Mouse (Mus musculus): ENCODE data around the gene Epha10.

Gene Epha10

DNA sequence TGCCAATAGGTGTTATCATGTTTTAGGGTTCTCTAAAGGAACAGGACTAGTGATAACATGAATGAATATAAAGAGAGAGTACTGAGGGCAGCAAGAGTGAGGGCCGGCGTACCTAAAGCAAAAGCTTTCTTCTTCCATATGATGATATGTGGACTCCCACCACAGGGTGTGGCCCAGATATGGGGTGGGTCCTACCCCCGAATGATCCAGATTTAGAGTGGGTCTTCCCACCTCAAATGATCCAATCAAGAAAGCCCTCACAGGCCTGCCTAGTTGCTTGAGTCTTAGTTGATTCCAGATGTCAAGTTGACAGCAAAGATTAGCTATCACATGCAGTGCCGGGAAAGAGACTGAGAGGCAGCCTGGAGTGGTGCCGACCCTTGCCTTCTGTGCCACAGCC, 63.1 kb downstream of the Epha10 start:
- ChIA-PET POLR2A (interaction anchor here in 2 of 4 experiments (1.1 to 1.9 kb wide), 7 partner anchors 10 to 155 kb away, joined by 3 to 8 read pairs (median 4); partner anchors contain the start of gene Meaf6 (in 1 of the 2)), CTCF (interaction anchor here (0.8 to 3.0 kb wide), 18 partner anchors 9 to 171 kb away, joined by 3 to 34 read pairs (median 8); partner anchors contain the start of gene Meaf6 (in 2 of the 4))

DNA sequence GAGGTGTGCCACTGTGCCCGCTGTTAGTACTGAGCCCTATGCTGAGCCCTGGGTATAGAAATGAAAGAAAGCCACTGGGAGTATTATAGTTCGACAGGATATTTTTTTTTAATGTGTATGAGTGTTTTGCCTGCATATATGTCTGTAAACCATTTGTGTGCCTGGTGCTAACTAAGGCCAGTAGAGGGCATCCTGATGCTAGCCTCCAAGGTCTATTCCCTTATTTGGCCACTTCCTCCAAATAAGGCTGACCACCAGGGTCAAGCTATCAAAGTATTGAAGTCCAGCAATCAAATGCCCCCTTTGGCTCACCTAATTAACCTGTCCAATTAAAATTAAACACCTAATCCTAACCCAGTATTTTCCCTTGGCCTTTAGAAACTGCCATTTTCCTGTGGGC, 64.3 kb downstream of the Epha10 start:
- POLR2A ChIA-PET: interaction anchor here in 1 of 4 experiments (0.6 kb wide), 1 partner anchor 10 kb away, joined by 7 read pairs; no protein-coding TSS in a partner anchor
- CTCF ChIA-PET: interaction anchor here in 2 of 4 experiments (0.6 to 3.0 kb wide), 2 partner anchors 8 to 154 kb away, joined by 20 to 28 read pairs; no protein-coding TSS in a partner anchor

DNA sequence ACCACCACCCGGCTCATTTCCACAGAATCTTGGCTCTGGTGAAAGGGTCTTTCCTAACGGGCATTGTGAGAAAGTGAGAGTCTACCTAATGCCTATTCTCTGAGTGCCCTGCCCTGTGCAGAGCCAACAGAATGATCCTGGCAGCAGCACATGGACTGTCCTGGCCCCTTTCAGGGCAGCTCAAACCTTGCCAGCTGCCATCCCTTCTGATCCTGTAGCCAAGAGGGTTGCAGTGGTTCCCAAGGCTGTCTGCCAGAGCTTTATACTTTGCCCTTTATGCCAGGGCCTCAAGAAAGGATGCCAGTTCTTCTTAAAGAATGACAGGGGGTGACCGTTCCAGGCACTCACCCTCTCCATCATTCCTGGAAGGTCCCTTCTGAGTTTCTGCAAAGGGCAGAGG, 68.8 kb downstream of the Epha10 start:
- ChIA-PET CTCF (interaction anchor here in 1 of 4 experiments (0.7 kb wide), 1 partner anchor 26 kb away, joined by 14 read pairs; no protein-coding TSS in a partner anchor), POLR2A (interaction anchor here in 2 of 4 experiments (0.6 to 3.5 kb wide), 4 partner anchors 11 to 1114 kb away, joined by 3 to 18 read pairs (median 4); partner anchors contain the start of gene 9930104L06Rik (in 1 of the 2))

DNA sequence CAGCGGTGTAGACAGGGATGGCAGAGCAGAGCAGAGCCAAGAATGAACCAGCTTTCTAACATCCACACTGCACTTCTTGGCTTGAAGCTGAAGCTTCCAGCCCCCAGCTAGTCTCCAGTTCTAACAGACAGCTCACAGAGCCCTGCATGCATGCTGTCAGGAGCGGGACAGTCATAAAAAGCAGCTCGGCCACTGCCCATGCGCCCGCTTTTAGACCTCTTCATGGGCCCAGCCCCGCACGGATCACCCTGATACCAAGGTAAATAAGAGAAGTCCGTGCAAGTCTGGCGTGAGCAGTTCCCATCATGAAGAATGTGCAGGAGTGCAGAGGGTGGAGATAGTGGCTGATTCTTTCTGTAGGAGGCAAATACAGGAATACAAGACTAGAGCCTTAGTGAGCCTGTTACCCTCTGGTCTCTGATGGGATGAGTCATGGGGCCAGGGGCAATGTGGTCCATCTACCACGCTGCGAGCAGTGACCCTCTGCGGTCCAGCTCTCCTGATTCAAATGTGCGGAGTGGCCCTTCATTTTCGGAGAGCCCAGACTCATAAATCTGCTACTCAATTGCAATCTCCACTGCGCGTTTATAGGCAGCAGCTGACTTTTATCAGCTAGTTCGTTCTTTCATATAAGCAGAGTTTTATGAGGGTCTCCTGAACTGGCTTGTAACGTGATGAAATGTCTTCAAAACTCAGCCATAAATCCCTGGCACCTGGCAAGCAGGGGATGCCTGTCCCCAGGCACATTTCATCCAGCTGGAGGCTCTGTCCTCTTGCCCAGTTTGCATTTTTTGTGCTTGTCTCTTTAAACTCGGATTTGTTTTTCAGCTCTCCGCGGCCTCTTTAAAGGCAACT, 69.7 kb downstream of the Epha10 start:
- CTCF ChIA-PET: interaction anchor here (0.5 to 1.4 kb wide), 8 partner anchors 7 to 735 kb away, joined by 3 to 8 read pairs (median 4); no protein-coding TSS in a partner anchor
- POLR2A ChIA-PET: interaction anchor here in 2 of 4 experiments (0.6 to 1.6 kb wide), 9 partner anchors 13 to 1113 kb away, joined by 3 to 5 read pairs (median 4); partner anchors contain the start of gene 9930104L06Rik (in 1 of the 2)

DNA sequence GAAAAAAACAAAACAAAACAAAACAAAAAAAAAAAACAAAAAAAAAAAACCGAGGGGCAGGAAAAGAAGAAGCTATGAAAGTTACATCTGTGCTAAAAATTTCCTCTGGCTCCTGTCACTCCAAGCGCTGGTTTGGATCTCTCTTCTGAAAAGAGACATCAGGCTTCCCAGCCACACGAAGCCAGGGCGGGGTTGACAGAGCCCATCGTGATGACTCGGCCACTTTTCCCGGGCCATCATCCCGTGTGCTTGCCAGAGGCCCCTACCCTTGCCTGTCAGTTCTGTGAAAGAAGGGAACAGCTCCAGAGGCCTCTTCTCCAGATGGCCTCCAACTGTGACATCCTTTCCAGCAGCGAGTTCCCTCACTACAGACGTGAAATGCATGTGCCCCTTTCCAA, 70.3 kb downstream of the Epha10 start:
- POLR2A ChIA-PET: interaction anchor here in 2 of 4 experiments (0.6 to 1.6 kb wide), 9 partner anchors 11 to 105 kb away, joined by 3 to 5 read pairs (median 3); partner anchors contain the start of genes 9930104L06Rik (in 1 of the 2) and Cdca8 (in 1 of the 2)
- CTCF ChIA-PET: interaction anchor here (0.5 to 1.4 kb wide), 7 partner anchors 8 to 734 kb away, joined by 3 to 6 read pairs (median 4); no protein-coding TSS in a partner anchor

DNA sequence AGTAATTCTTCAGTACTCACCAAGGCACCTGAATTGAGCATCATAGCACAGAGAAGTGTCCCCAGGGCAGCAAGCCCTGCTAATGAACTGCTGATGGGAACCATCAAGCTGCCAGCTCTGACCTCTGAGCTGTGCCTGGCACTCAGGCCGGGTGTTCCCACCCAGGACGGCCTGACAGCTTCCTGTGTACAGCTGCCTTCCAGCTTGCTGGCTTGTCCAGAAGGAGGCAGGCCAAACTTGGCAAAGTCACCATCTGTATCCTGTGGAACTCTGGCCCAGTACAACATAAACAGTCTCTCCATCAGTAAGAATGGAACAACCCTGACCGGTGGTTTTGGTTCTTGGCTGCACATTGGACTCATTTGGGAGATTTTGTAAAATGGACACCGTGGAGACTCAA, 72.8 kb downstream of the Epha10 start:
- ChIA-PET POLR2A (interaction anchor here in 3 of 4 experiments (0.5 to 1.3 kb wide), 9 partner anchors 9 to 105 kb away, joined by 3 to 5 read pairs (median 4); partner anchors contain the start of genes 9930104L06Rik (in 2 of the 3) and Cdca8 (in 1 of the 3)), CTCF (interaction anchor here (0.9 to 2.8 kb wide), 5 partner anchors 10 to 30 kb away, joined by 3 to 20 read pairs (median 7); no protein-coding TSS in a partner anchor)

DNA sequence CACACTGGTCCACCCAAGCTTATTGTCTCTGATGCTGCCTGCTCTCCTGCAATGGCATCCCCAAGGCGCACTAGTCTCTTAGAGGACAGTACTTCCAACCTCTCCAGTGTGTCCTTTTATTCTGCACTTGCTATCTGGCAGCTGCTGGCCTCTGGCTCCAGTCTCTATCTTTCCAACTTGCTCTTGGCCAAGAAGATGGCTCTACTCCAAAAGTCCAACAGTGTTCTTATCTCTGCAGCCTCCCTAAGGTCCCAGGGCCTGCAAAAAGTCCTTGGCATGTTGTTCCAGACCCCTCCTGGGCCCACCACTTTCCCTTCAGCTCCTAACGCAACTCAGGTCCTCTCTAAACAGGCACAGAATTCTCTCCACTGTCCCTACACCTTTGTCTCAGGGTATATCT, 76.6 kb downstream of the Epha10 start:
- ChIA-PET POLR2A (no interaction called here), CTCF (interaction anchor here in 2 of 4 experiments (0.7 to 2.0 kb wide), 4 partner anchors 14 to 402 kb away, joined by 3 to 7 read pairs (median 4); no protein-coding TSS in a partner anchor)

DNA sequence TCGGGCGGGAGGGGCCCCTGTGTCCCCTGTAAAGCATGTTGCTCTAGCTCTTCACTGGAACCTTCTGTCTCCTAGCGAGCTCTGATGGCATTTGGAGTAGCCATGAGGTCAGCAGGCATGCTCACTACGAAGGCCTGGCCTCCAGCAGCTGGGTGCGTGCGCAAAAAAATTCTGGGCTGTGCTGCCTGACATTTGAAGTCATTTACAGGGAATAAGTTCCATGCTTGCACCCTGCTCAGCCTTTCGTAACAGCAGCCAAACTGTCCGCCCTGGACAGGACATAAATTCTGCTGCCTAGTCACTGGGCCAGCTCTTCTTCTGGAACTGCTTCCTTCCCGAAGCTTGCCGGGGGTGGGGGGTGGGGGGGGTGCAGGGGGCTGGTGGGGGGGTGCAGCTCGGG, 78.4 kb downstream of the Epha10 start:
- POLR2A ChIA-PET: no interaction called here
- CTCF ChIA-PET: interaction anchor here in 3 of 4 experiments (0.8 to 1.8 kb wide), 4 partner anchors 16 to 25 kb away, joined by 3 to 6 read pairs (median 4); no protein-coding TSS in a partner anchor

DNA sequence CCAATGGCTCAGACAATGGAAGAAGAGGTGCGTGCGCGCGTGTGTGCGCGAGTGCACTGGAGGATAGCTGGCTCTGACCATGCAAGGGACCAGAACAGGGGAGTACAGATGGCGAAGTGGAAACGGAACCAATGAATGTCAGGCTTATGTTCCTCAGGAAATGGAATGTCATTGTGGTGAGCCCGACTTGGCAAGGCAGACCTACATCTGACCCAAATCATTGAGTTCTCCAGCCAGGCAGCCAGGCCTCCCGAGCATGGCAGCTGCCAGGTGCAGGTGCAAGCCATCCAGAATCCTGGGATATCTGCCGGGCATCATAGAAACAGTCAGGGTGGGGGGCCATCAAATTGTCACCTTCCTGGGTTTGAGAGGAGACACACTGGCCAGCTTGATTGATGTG, 80.2 kb downstream of the Epha10 start:
- CTCF ChIA-PET: interaction anchor here in 2 of 4 experiments (0.5 to 0.6 kb wide), 2 partner anchors 10 to 88 kb away, joined by 3 read pairs; no protein-coding TSS in a partner anchor
- POLR2A ChIA-PET: no interaction called here

DNA sequence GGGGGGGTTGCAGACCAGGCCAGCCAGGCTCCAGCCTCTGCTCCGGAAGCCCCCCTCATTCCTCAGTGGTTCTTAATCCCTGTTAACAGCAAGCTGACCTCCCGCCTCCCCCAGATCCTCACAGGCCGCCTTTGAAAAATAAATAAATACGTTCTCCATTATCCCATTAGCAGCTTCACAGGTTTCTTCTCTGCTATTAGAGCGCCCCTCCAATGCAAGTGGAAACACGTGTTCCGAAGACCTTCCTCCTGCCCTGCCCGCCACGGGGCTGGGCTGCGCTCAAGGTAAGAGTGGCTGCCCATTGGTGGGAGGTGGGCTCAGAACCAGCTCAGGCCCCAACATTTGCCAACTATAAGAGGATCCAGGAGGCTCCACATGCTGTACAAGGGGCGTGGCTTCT, 81.9 kb downstream of the Epha10 start:
- CTCF ChIA-PET: interaction anchor here in 2 of 4 experiments (1.0 to 1.1 kb wide), 2 partner anchors 21 to 96 kb away, joined by 3 to 7 read pairs; no protein-coding TSS in a partner anchor
- POLR2A ChIA-PET: interaction anchor here in 3 of 4 experiments (0.7 to 1.5 kb wide), 6 partner anchors 10 to 458 kb away, joined by 3 to 5 read pairs (median 3); partner anchors contain the start of gene 9930104L06Rik (in 1 of the 3)

DNA sequence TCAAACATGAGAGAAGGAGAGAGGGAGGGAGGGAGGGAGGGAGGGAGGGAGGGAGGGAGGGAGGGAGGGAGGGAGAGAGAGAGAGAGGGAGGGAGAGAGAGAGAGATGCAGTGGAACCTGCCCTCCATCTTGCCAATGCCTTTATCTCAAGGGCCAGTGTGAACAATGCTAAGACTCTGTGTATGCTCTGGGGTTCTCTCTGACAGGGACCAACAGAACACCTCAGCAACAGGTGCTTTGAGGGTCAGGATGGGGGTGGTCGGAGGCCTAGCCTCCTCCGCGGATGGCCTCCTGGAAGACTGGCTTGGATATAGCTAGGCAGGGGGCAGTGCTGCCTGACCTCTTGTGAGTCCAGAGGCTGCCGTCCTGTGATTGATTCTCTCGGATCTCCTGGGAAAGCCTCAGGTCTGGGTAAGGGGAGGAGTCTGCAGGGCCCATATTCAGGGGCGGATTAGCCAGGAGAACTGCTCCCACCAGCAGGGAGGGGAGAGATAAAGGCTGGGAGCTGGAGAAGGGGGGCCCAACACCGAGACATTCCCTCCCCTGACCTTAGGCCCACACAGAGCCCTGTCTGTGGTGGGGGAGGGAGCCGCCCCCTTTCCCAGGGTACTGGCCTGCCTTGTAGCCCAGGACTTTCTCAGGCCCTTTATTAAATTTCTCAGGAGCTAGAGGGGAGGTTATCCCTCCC, 84.4 kb downstream of the Epha10 start:
- ChIA-PET CTCF (interaction anchor here in 2 of 4 experiments (0.9 to 1.5 kb wide), 3 partner anchors 19 to 22 kb away, joined by 3 to 5 read pairs (median 4); no protein-coding TSS in a partner anchor), POLR2A (interaction anchor here in 1 of 4 experiments (0.9 kb wide), 1 partner anchor 14 kb away, joined by 3 read pairs; no protein-coding TSS in a partner anchor)

Data from embryonic stem cell, embryonic (primary cell).